Mouse (Mus musculus) limb, embryonic 12.5 days (tissue): ENCODE data around the gene Efemp2. TPM values are rescaled to one million over a fixed set of nuclear protein-coding genes. Genes with fewer than 3 reads are reported as not detected.

Experiments
- ATAC-seq: fragments of 200-750 bp; cut with Nextera tagmentation; 2 replicates; pipeline ENCODE4 v1.8.0; 2017; ENCODE audit warnings: low read depth, moderate TSS enrichment; ENCODE audit not compliant: insufficient number of reproducible peaks, insufficient read depth, low FRiP score, low TSS enrichment
- H3K27ac ChIP-seq: fragments of 300-500 bp; sonication (generic); 2 replicates; pipeline ENCODE4 v1.5.1; 2016; ENCODE audit warnings: mild to moderate bottlenecking, moderate library complexity
- H3K27me3 ChIP-seq: fragments of 300-500 bp; sonication (generic); 2 replicates; pipeline ENCODE4 v1.6.1; 2016; ENCODE audit warnings: mild to moderate bottlenecking, moderate library complexity
- H3K36me3 ChIP-seq: fragments of 300-500 bp; sonication (generic); 2 replicates; pipeline ENCODE4 v1.6.1; 2016; ENCODE audit warnings: mild to moderate bottlenecking, moderate library complexity
- H3K4me1 ChIP-seq: fragments of 300-500 bp; sonication (generic); replicated peaks from 2 replicates; pipeline ENCODE4 v1.6.1; 2016
- H3K4me2 ChIP-seq: fragments of 300-500 bp; sonication (generic); 2 replicates; pipeline ENCODE4 v1.6.1; 2016; ENCODE audit warnings: mild to moderate bottlenecking, moderate library complexity
- H3K4me3 ChIP-seq: fragments of 300-500 bp; sonication (generic); replicated peaks from 2 replicates; pipeline ENCODE4 v1.5.1; 2016; ENCODE audit warnings: mild to moderate bottlenecking
- H3K9ac ChIP-seq: fragments of 300-500 bp; sonication (generic); replicated peaks from 2 replicates; pipeline ENCODE4 v1.6.1; 2016; ENCODE audit warnings: mild to moderate bottlenecking, moderate library complexity
- H3K9me3 ChIP-seq: fragments of 300-500 bp; sonication (generic); 2 replicates; pipeline ENCODE4 v1.6.1; 2016; ENCODE audit warnings: mild to moderate bottlenecking, moderate library complexity
- WGBS: fragments of 180-500 bp; shearing (Covaris S2); methylation state at CpG from one replicate; pipeline ENCODE4 v1.1.7; 2016; 5-methylcytosine and 5-hydroxymethylcytosine counted together
- polyA plus RNA-seq: library from polyadenylated mRNA; unstranded; fragments of >200 nt; fragmentation: Nextera tagmentation; extraction: Ambion mirVana; gene quantifications from 2 replicates; pipeline ENCODE4 v1.2.1, GENCODE M21; 2016

The Efemp2 gene
- polyA plus RNA-seq, 1 experiment from 2014 or later: 138 TPM

GRCm38 (mm10) chr19:5432992-5433852 is 40.5 kb upstream of the Efemp2 start:
- ATAC-seq: peak; percentile 11; the same call in 1 of the 2 replicates
- Histone ChIP-seq H3K4me3 (peak overlapping the region; percentile 35), H3K4me1 (peaks cover 18% of the 10 kb centered on the region), H3K9ac (peak overlapping the region; percentile 47), H3K4me2 (peak overlapping the region; percentile 75), H3K36me3 (peaks cover 22% of the 10 kb centered on the region; the same call in 1 of the 2 replicates), H3K9me3 (no peaks in the 10 kb centered on the region), H3K27me3 (no peaks in the 10 kb centered on the region; the same call in 1 of the 2 replicates), H3K27ac (peak overlapping the region; percentile 80)
- WGBS: 9% methylated on average over 16 of the region's 16 CpGs

GRCm38 (mm10) chr19:5433951-5434350 is 39.8 kb upstream of the Efemp2 start:
- 0 out of 2 replicates have a peak overlapping the region, but pooled peaks have one; percentile 47 for H3K9ac ChIP-seq
- H3K4me2 ChIP-seq: peak overlapping the region; percentile 75
- H3K4me1 ChIP-seq: peaks cover 18% of the 10 kb centered on the region
- H3K36me3 ChIP-seq: peaks cover 15% of the 10 kb centered on the region; the same call in 1 of the 2 replicates
- H3K9me3 ChIP-seq: no peaks in the 10 kb centered on the region
- peak overlapping the region; percentile 80; the same call in 1 of the 2 replicates for H3K27ac ChIP-seq
- no peak for ATAC-seq
- 61% methylated on average over 7 of the region's 7 CpGs for WGBS
- H3K27me3 ChIP-seq: no peaks in the 10 kb centered on the region; the same call in 1 of the 2 replicates
- H3K4me3 ChIP-seq: no peak overlapping the region; the same call in 1 of the 2 replicates

- Histone ChIP-seq H3K4me1 (peaks cover 15% of the 10 kb centered on the region), H3K4me2 (no peak overlapping the region), H3K36me3 (no peaks in the 10 kb centered on the region), H3K27ac (no peak overlapping the region), H3K27me3 (peaks cover 55% of the 10 kb centered on the region), H3K9ac (no peak overlapping the region), H3K4me3 (no peak overlapping the region), H3K9me3 (peaks cover 6% of the 10 kb centered on the region; the same call in 1 of the 2 replicates)
- ATAC-seq: no peak
- 60% methylated on average over 9 of the region's 9 CpGs for WGBS
Observed at GRCm38 (mm10) chr19:5444371-5444908, 29.3 kb upstream of the Efemp2 start.

GRCm38 (mm10) chr19:5444954-5445353 is 28.8 kb upstream of the Efemp2 start:
- H3K4me1 ChIP-seq: peaks cover 15% of the 10 kb centered on the region
- no peak overlapping the region for H3K27ac ChIP-seq
- peaks cover 6% of the 10 kb centered on the region; the same call in 1 of the 2 replicates for H3K9me3 ChIP-seq
- peaks cover 61% of the 10 kb centered on the region for H3K27me3 ChIP-seq
- no peak overlapping the region for H3K4me3 ChIP-seq
- no peak for ATAC-seq
- WGBS: 26% methylated on average over 7 of the region's 7 CpGs
- no peak overlapping the region for H3K4me2 ChIP-seq
- no peak overlapping the region for H3K9ac ChIP-seq
- no peaks in the 10 kb centered on the region for H3K36me3 ChIP-seq

- ATAC-seq: no peak
- Histone ChIP-seq H3K9me3 (no peaks in the 10 kb centered on the region), H3K36me3 (no peaks in the 10 kb centered on the region), H3K27ac (no peak overlapping the region), H3K4me3 (no peak overlapping the region), H3K27me3 (peaks cover 69% of the 10 kb centered on the region), H3K4me2 (no peak overlapping the region), H3K4me1 (peaks cover 15% of the 10 kb centered on the region), H3K9ac (no peak overlapping the region)
- 87% methylated on average over 5 of the region's 5 CpGs for WGBS
Observed at GRCm38 (mm10) chr19:5445747-5446146, 28.0 kb upstream of the Efemp2 start.

GRCm38 (mm10) chr19:5447515-5448353 is 26.0 kb upstream of the Efemp2 start, which contains the start of gene Fosl1:
Gene Fosl1 (plus strand): TSS chr19:5447547.
- Histone ChIP-seq H3K27me3 (peaks cover 80% of the 10 kb centered on the region), H3K27ac (no peak within 1 kb of the TSS), H3K9ac (peak within 1 kb of the TSS; percentile 51), H3K36me3 (no peaks in the 10 kb centered on the region), H3K4me1 (peaks cover 15% of the 10 kb centered on the region), H3K4me2 (peak within 1 kb of the TSS; percentile 97), H3K9me3 (no peaks in the 10 kb centered on the region), H3K4me3 (peak within 1 kb of the TSS; percentile 55)
- ATAC-seq: peak; percentile 28; the same call in 1 of the 2 replicates
- under 1% methylated on average over 70 of the region's 70 CpGs for WGBS

- H3K36me3 ChIP-seq: no peaks in the 10 kb centered on the region
- peaks cover 80% of the 10 kb centered on the region for H3K27me3 ChIP-seq
- H3K9ac ChIP-seq: no peak overlapping the region; the same call in 1 of the 2 replicates
- H3K9me3 ChIP-seq: no peaks in the 10 kb centered on the region
- peak overlapping the region; percentile 55 for H3K4me3 ChIP-seq
- H3K27ac ChIP-seq: no peak overlapping the region
- H3K4me2 ChIP-seq: peak overlapping the region; percentile 97
- WGBS: 6% methylated on average over 36 of the region's 36 CpGs
- H3K4me1 ChIP-seq: peaks cover 15% of the 10 kb centered on the region
- no peak for ATAC-seq
Observed at GRCm38 (mm10) chr19:5448354-5449150, 25.2 kb upstream of the Efemp2 start.

GRCm38 (mm10) chr19:5449673-5450072 is 24.1 kb upstream of the Efemp2 start:
- no peak overlapping the region for H3K27ac ChIP-seq
- H3K27me3 ChIP-seq: peaks cover 72% of the 10 kb centered on the region
- H3K9ac ChIP-seq: no peak overlapping the region
- no peak for ATAC-seq
- 87% methylated on average over 3 of the region's 3 CpGs for WGBS
- no peaks in the 10 kb centered on the region for H3K9me3 ChIP-seq
- H3K36me3 ChIP-seq: peaks cover 7% of the 10 kb centered on the region
- H3K4me2 ChIP-seq: no peak overlapping the region
- H3K4me3 ChIP-seq: no peak overlapping the region
- peaks cover 15% of the 10 kb centered on the region for H3K4me1 ChIP-seq

- 79% methylated on average over 6 of the region's 6 CpGs for WGBS
- Histone ChIP-seq H3K4me1 (peaks cover 36% of the 10 kb centered on the region), H3K4me2 (no peak overlapping the region), H3K27ac (no peak overlapping the region), H3K4me3 (no peak overlapping the region), H3K9me3 (no peaks in the 10 kb centered on the region), H3K9ac (no peak overlapping the region), H3K36me3 (peaks cover 8% of the 10 kb centered on the region), H3K27me3 (peaks cover 51% of the 10 kb centered on the region)
- ATAC-seq: no peak
Observed at GRCm38 (mm10) chr19:5451766-5452165, 22.0 kb upstream of the Efemp2 start.

- peak overlapping the region; percentile 98 for H3K4me2 ChIP-seq
- H3K9ac ChIP-seq: peak overlapping the region; percentile 18; the same call in 1 of the 2 replicates
- H3K27me3 ChIP-seq: peaks cover 18% of the 10 kb centered on the region
- 0 out of 2 replicates have a peak overlapping the region, but pooled peaks have one; percentile 7 for H3K4me3 ChIP-seq
- H3K4me1 ChIP-seq: peaks cover 31% of the 10 kb centered on the region
- no peaks in the 10 kb centered on the region for H3K9me3 ChIP-seq
- ATAC-seq: no peak
- WGBS: 81% methylated on average over 12 of the region's 12 CpGs
- H3K36me3 ChIP-seq: peaks cover 8% of the 10 kb centered on the region
- H3K27ac ChIP-seq: no peak overlapping the region
Observed at GRCm38 (mm10) chr19:5455037-5455436, 18.7 kb upstream of the Efemp2 start.
